Mouse (Mus musculus): ENCODE results near the gene Dcaf1. TPM values are rescaled to one million over a fixed set of nuclear protein-coding genes. Genes with fewer than 3 reads are reported as not detected.
A peak's percentile ranks its signal among the peaks of the same experiment; 100 is the strongest.

Gene Dcaf1
- polyA plus RNA-seq, 1 experiment from 2014 or later = 23.2 TPM

- ATAC-seq = no peak
- Histone ChIP-seq H3K4me2 (ENCODE audit: low read length) (peak overlapping the region; percentile 99), H3K36me3 (ENCODE audit: control insufficient read depth, insufficient read depth, low read length) (peaks cover 33% of the 10 kb centered on the region), H3K27ac (ENCODE audit: low read length) (peak overlapping the region; percentile 93; the same call in 1 of the 2 replicates), H3K9me3 (replicated peaks; ENCODE audit: control insufficient read depth, low read length, poor library complexity, severe bottlenecking) (no peaks in the 10 kb centered on the region), H3K27me3 (ENCODE audit: control insufficient read depth, insufficient read depth, low read depth, low read length) (no peaks in the 10 kb centered on the region), H3K4me1 (ENCODE audit: control insufficient read depth, insufficient read depth, low read length) (peaks cover 62% of the 10 kb centered on the region), H3K9ac (ENCODE audit: low read depth, low read length) (peak overlapping the region; percentile 96), H3K4me3 (ENCODE audit: low read depth, low read length) (peak overlapping the region; percentile 92)
- 18% methylated on average over 44 of the region's 44 CpGs for WGBS
Observed at GRCm38 (mm10) chr9:106884996-106885900, 63.6 kb downstream of the Dcaf1 start.

- Histone ChIP-seq H3K4me1 (ENCODE audit: control insufficient read depth, insufficient read depth, low read length) (peaks cover 70% of the 10 kb centered on the region), H3K9ac (ENCODE audit: low read depth, low read length) (peak overlapping the region; percentile 96), H3K9me3 (replicated peaks; ENCODE audit: control insufficient read depth, low read length, poor library complexity, severe bottlenecking) (no peaks in the 10 kb centered on the region), H3K4me2 (ENCODE audit: low read length) (peak overlapping the region; percentile 99), H3K36me3 (ENCODE audit: control insufficient read depth, insufficient read depth, low read length) (peaks cover 33% of the 10 kb centered on the region), H3K27me3 (ENCODE audit: control insufficient read depth, insufficient read depth, low read depth, low read length) (no peaks in the 10 kb centered on the region), H3K4me3 (ENCODE audit: low read depth, low read length) (peak overlapping the region; percentile 92), H3K27ac (ENCODE audit: low read length) (peak overlapping the region; percentile 93)
- under 1% methylated on average over 82 of the region's 107 CpGs for WGBS
- ATAC-seq = peak; percentile 2; the same call in 1 of the 2 replicates
Observed at GRCm38 (mm10) chr9:106885901-106886731, 64.4 kb downstream of the Dcaf1 start.

- 3% methylated on average over 76 of the region's 101 CpGs for WGBS
- Histone ChIP-seq H3K4me3 (ENCODE audit: low read depth, low read length) (peak within 1 kb of the TSS; percentile 92), H3K27ac (ENCODE audit: low read length) (peak within 1 kb of the TSS; percentile 93), H3K4me1 (ENCODE audit: control insufficient read depth, insufficient read depth, low read length) (peaks cover 63% of the 10 kb centered on the region), H3K4me2 (ENCODE audit: low read length) (peak within 1 kb of the TSS; percentile 99), H3K9ac (ENCODE audit: low read depth, low read length) (peak within 1 kb of the TSS; percentile 96), H3K36me3 (ENCODE audit: control insufficient read depth, insufficient read depth, low read length) (peaks cover 26% of the 10 kb centered on the region), H3K27me3 (ENCODE audit: control insufficient read depth, insufficient read depth, low read depth, low read length) (no peaks in the 10 kb centered on the region), H3K9me3 (replicated peaks; ENCODE audit: control insufficient read depth, low read length, poor library complexity, severe bottlenecking) (no peaks in the 10 kb centered on the region)
- ATAC-seq = peak; percentile 59
Observed at GRCm38 (mm10) chr9:106886828-106887702, 65.4 kb downstream of the Dcaf1 start, which contains the start of gene Rbm15b. TSS of gene Rbm15b (minus strand) at chr9:106887428.

GRCm38 (mm10) chr9:106888346-106888745, 66.7 kb downstream of the Dcaf1 start:
- H3K36me3 ChIP-seq (ENCODE audit: control insufficient read depth, insufficient read depth, low read length) = peaks cover 21% of the 10 kb centered on the region
- no peak overlapping the region for H3K9ac ChIP-seq (ENCODE audit: low read depth, low read length)
- no peaks in the 10 kb centered on the region for H3K27me3 ChIP-seq (ENCODE audit: control insufficient read depth, insufficient read depth, low read depth, low read length)
- ATAC-seq = no peak
- no peaks in the 10 kb centered on the region for H3K9me3 ChIP-seq (replicated peaks; ENCODE audit: control insufficient read depth, low read length, poor library complexity, severe bottlenecking)
- peaks cover 54% of the 10 kb centered on the region for H3K4me1 ChIP-seq (ENCODE audit: control insufficient read depth, insufficient read depth, low read length)
- H3K27ac ChIP-seq (ENCODE audit: low read length) = no peak overlapping the region
- 92% methylated on average over 3 of the region's 3 CpGs for WGBS
- no peak overlapping the region for H3K4me2 ChIP-seq (ENCODE audit: low read length)
- H3K4me3 ChIP-seq (ENCODE audit: low read depth, low read length) = no peak overlapping the region

- H3K4me2 ChIP-seq (ENCODE audit: low read length) = no peak overlapping the region
- no peaks in the 10 kb centered on the region for H3K27me3 ChIP-seq (ENCODE audit: control insufficient read depth, insufficient read depth, low read depth, low read length)
- no peak overlapping the region for H3K4me3 ChIP-seq (ENCODE audit: low read depth, low read length)
- no peak for ATAC-seq
- no peak overlapping the region for H3K9ac ChIP-seq (ENCODE audit: low read depth, low read length)
- H3K4me1 ChIP-seq (ENCODE audit: control insufficient read depth, insufficient read depth, low read length) = peaks cover 47% of the 10 kb centered on the region
- H3K36me3 ChIP-seq (ENCODE audit: control insufficient read depth, insufficient read depth, low read length) = peaks cover 20% of the 10 kb centered on the region
- no peaks in the 10 kb centered on the region for H3K9me3 ChIP-seq (replicated peaks; ENCODE audit: control insufficient read depth, low read length, poor library complexity, severe bottlenecking)
- WGBS = 87% methylated on average over 9 of the region's 9 CpGs
- no peak overlapping the region for H3K27ac ChIP-seq (ENCODE audit: low read length)
Observed at GRCm38 (mm10) chr9:106889321-106889720, 67.6 kb downstream of the Dcaf1 start.

GRCm38 (mm10) chr9:106890496-106891240, 69.0 kb downstream of the Dcaf1 start:
- no peaks in the 10 kb centered on the region for H3K27me3 ChIP-seq (ENCODE audit: control insufficient read depth, insufficient read depth, low read depth, low read length)
- peak overlapping the region; percentile 77 for H3K4me2 ChIP-seq (ENCODE audit: low read length)
- no peak overlapping the region for H3K27ac ChIP-seq (ENCODE audit: low read length)
- WGBS = 72% methylated on average over 8 of the region's 8 CpGs
- H3K36me3 ChIP-seq (ENCODE audit: control insufficient read depth, insufficient read depth, low read length) = peaks cover 23% of the 10 kb centered on the region
- peak overlapping the region; percentile 95 for H3K9ac ChIP-seq (ENCODE audit: low read depth, low read length)
- peak overlapping the region; percentile 89 for H3K4me3 ChIP-seq (ENCODE audit: low read depth, low read length)
- peaks cover 34% of the 10 kb centered on the region for H3K4me1 ChIP-seq (ENCODE audit: control insufficient read depth, insufficient read depth, low read length)
- H3K9me3 ChIP-seq (replicated peaks; ENCODE audit: control insufficient read depth, low read length, poor library complexity, severe bottlenecking) = no peaks in the 10 kb centered on the region
- no peak for ATAC-seq

GRCm38 (mm10) chr9:106891341-106891741, 69.7 kb downstream of the Dcaf1 start:
- peak overlapping the region; percentile 95 for H3K9ac ChIP-seq (ENCODE audit: low read depth, low read length)
- H3K36me3 ChIP-seq (ENCODE audit: control insufficient read depth, insufficient read depth, low read length) = peaks cover 24% of the 10 kb centered on the region
- H3K4me1 ChIP-seq (ENCODE audit: control insufficient read depth, insufficient read depth, low read length) = peaks cover 33% of the 10 kb centered on the region
- H3K9me3 ChIP-seq (replicated peaks; ENCODE audit: control insufficient read depth, low read length, poor library complexity, severe bottlenecking) = no peaks in the 10 kb centered on the region
- H3K4me2 ChIP-seq (ENCODE audit: low read length) = peak overlapping the region; percentile 77
- under 1% methylated on average over 17 of the region's 17 CpGs for WGBS
- ATAC-seq = no peak
- H3K4me3 ChIP-seq (ENCODE audit: low read depth, low read length) = peak overlapping the region; percentile 89
- H3K27ac ChIP-seq (ENCODE audit: low read length) = peak overlapping the region; percentile 89
- H3K27me3 ChIP-seq (ENCODE audit: control insufficient read depth, insufficient read depth, low read depth, low read length) = no peaks in the 10 kb centered on the region
